ENCODE assay signal across 13 mouse cellular contexts in genomic region chr13:97312420-97313370, GRCm38 (mm10).
DNase-seq lines count a peak whose midpoint lies in the region; ATAC-seq and TF ChIP-seq lines count a peak whose summit lies in the region.
"Had no signal": no experiment of that assay in that cellular context is flagged by ENCODE, and none has a peak within 500 bp of the region (broad histone marks: within the 10 kb centered on the region; RNA-seq: fewer than 3 reads in every experiment).

No protein-coding gene starts in this region.

- H3K36me3 ChIP-seq in forebrain, embryonic 10.5 days (replicated peaks), result no peaks in the 10 kb centered on the region
- no peaks in the 10 kb centered on the region for H3K36me3 ChIP-seq in forebrain, embryonic 11.5 days (ENCODE audit: control insufficient read depth, insufficient read depth, low read length)
- no peaks in the 10 kb centered on the region for H3K36me3 ChIP-seq in hindbrain, embryonic 14.5 days (replicated peaks; ENCODE audit: control insufficient read depth, insufficient read depth)
- H3K36me3 ChIP-seq in hindbrain, embryonic 11.5 days (ENCODE audit: control insufficient read depth, insufficient read depth, low read length), result no peaks in the 10 kb centered on the region
- no peaks in the 10 kb centered on the region for H3K36me3 ChIP-seq in midbrain, embryonic 10.5 days
- no peaks in the 10 kb centered on the region for H3K36me3 ChIP-seq in midbrain, embryonic 15.5 days (replicated peaks)
- H3K36me3 ChIP-seq in intestine, postnatal 0 days (ENCODE audit: control insufficient read depth, insufficient read depth), result no peaks in the 10 kb centered on the region
- H3K36me3 ChIP-seq: embryonic facial prominence, embryonic 15.5 days; stomach, embryonic 15.5 days had no signal

- H3K4me3 ChIP-seq in forebrain, embryonic 10.5 days, result no peak overlapping the region
- no peak overlapping the region for H3K4me3 ChIP-seq in forebrain, embryonic 11.5 days (ENCODE audit: low read depth, low read length)
- H3K4me3 ChIP-seq in hindbrain, embryonic 14.5 days (replicated peaks; ENCODE audit: low read length), result no peak overlapping the region
- H3K4me3 ChIP-seq in hindbrain, embryonic 11.5 days (ENCODE audit: low read depth, low read length), result no peak overlapping the region
- no peak overlapping the region for H3K4me3 ChIP-seq in midbrain, embryonic 10.5 days
- no peak overlapping the region for H3K4me3 ChIP-seq in midbrain, embryonic 15.5 days
- H3K4me3 ChIP-seq in intestine, postnatal 0 days (ENCODE audit: low read depth, low read length), result no peak overlapping the region
- H3K4me3 ChIP-seq: embryonic facial prominence, embryonic 15.5 days; stomach, embryonic 15.5 days had no signal

- WGBS in forebrain, embryonic 10.5 days, result 81% methylated on average over 16 of the region's 16 CpGs
- WGBS in forebrain, embryonic 11.5 days, result 72% methylated on average over 16 of the region's 16 CpGs
- WGBS in hindbrain, embryonic 14.5 days, result 60% methylated on average over 16 of the region's 16 CpGs
- WGBS in hindbrain, embryonic 11.5 days, result 79% methylated on average over 16 of the region's 16 CpGs
- 75% methylated on average over 16 of the region's 16 CpGs for whole genome bisulfite sequencing in midbrain, embryonic 10.5 days
- WGBS in midbrain, embryonic 15.5 days, result 66% methylated on average over 16 of the region's 16 CpGs
- WGBS in intestine, postnatal 0 days, result 64% methylated on average over 16 of the region's 16 CpGs

- H3K4me1 ChIP-seq in forebrain, embryonic 10.5 days, result peaks cover 54% of the 10 kb centered on the region
- peaks cover 12% of the 10 kb centered on the region for H3K4me1 ChIP-seq in forebrain, embryonic 11.5 days (replicated peaks; ENCODE audit: control insufficient read depth, insufficient read depth, low read length)
- peaks cover 35% of the 10 kb centered on the region for H3K4me1 ChIP-seq in hindbrain, embryonic 14.5 days (replicated peaks; ENCODE audit: control insufficient read depth, insufficient read depth, low read length)
- peaks cover 8% of the 10 kb centered on the region for H3K4me1 ChIP-seq in hindbrain, embryonic 11.5 days (replicated peaks; ENCODE audit: control insufficient read depth, insufficient read depth, low read length)
- H3K4me1 ChIP-seq in midbrain, embryonic 10.5 days, result peaks cover 49% of the 10 kb centered on the region
- peaks cover 7% of the 10 kb centered on the region for H3K4me1 ChIP-seq in midbrain, embryonic 15.5 days
- 0 out of 2 replicates have a peak, but pooled peaks cover 2% of the 10 kb centered on the region for H3K4me1 ChIP-seq in intestine, postnatal 0 days (replicated peaks; ENCODE audit: control insufficient read depth, insufficient read depth, low read length)

- no peak for DNase-seq in forebrain, embryonic 10.5 days (ENCODE audit: extremely low spot score, low spot score)
- no peak for DNase-seq in forebrain, embryonic 11.5 days (ENCODE audit: low spot score)
- no peak for DNase-seq in hindbrain, embryonic 14.5 days (ENCODE audit: low spot score)
- no peak for DNase-seq in hindbrain, embryonic 11.5 days (ENCODE audit: low spot score)
- no peak for DNase-seq in midbrain, embryonic 10.5 days (ENCODE audit: low spot score)
- no peak for DNase-seq in left cerebral cortex, adult 8-10 months (ENCODE audit: low spot score in 2 of 2)
- DNase-seq: lung, postnatal 14 days; right cerebral cortex, postnatal 4 days had no signal

- H3K9ac ChIP-seq in forebrain, embryonic 11.5 days (ENCODE audit: low read length), result no peak overlapping the region
- H3K9ac ChIP-seq in hindbrain, embryonic 14.5 days, result no peak overlapping the region
- H3K9ac ChIP-seq in hindbrain, embryonic 11.5 days (ENCODE audit: low read depth, low read length), result no peak overlapping the region
- no peak overlapping the region for H3K9ac ChIP-seq in midbrain, embryonic 15.5 days
- H3K9ac ChIP-seq in intestine, postnatal 0 days (ENCODE audit: low read depth, low read length), result no peak overlapping the region
- H3K9ac ChIP-seq: embryonic facial prominence, embryonic 15.5 days; stomach, embryonic 15.5 days had no signal

- no peak for TF ChIP-seq CTCF in intestine, postnatal 0 days (IDR thresholded peaks at IDR 0.05; ENCODE audit: low read depth)

- ATAC-seq in forebrain, embryonic 11.5 days (replicated peaks; ENCODE audit: low FRiP score), result no peak
- ATAC-seq in hindbrain, embryonic 14.5 days (ENCODE audit: low FRiP score), result peak; percentile 37; the same call in 1 of the 2 replicates
- no peak for ATAC-seq in hindbrain, embryonic 11.5 days (ENCODE audit: low FRiP score)
- no peak for ATAC-seq in midbrain, embryonic 15.5 days (replicated peaks)
- peak; percentile 55; the same call in 1 of the 2 replicates for ATAC-seq in intestine, postnatal 0 days
- ATAC-seq: activated CD4-positive, CD25-positive, alpha-beta regulatory T cell, adult 4 months had no signal

- peaks cover 38% of the 10 kb centered on the region for H3K27me3 ChIP-seq in forebrain, embryonic 10.5 days (ENCODE audit: poor library complexity, severe bottlenecking)
- no peaks in the 10 kb centered on the region for H3K27me3 ChIP-seq in forebrain, embryonic 11.5 days (ENCODE audit: control insufficient read depth, insufficient read depth, low read length)
- no peaks in the 10 kb centered on the region for H3K27me3 ChIP-seq in hindbrain, embryonic 14.5 days (ENCODE audit: control insufficient read depth, insufficient read depth, low read length)
- H3K27me3 ChIP-seq in hindbrain, embryonic 11.5 days (ENCODE audit: control insufficient read depth, insufficient read depth, low read length), result no peaks in the 10 kb centered on the region
- peaks cover 17% of the 10 kb centered on the region for H3K27me3 ChIP-seq in midbrain, embryonic 10.5 days (ENCODE audit: low read depth, poor library complexity, severe bottlenecking)
- H3K27me3 ChIP-seq in midbrain, embryonic 15.5 days (replicated peaks), result no peaks in the 10 kb centered on the region
- H3K27me3 ChIP-seq in intestine, postnatal 0 days (replicated peaks; ENCODE audit: control insufficient read depth, insufficient read depth, low read length), result no peaks in the 10 kb centered on the region
- H3K27me3 ChIP-seq: embryonic facial prominence, embryonic 15.5 days; stomach, embryonic 15.5 days had no signal

- no peaks in the 10 kb centered on the region for H3K9me3 ChIP-seq in forebrain, embryonic 10.5 days
- no peaks in the 10 kb centered on the region for H3K9me3 ChIP-seq in forebrain, embryonic 11.5 days (ENCODE audit: control insufficient read depth, low read length)
- H3K9me3 ChIP-seq in hindbrain, embryonic 14.5 days (ENCODE audit: control insufficient read depth, low read length), result no peaks in the 10 kb centered on the region
- no peaks in the 10 kb centered on the region for H3K9me3 ChIP-seq in hindbrain, embryonic 11.5 days (ENCODE audit: control insufficient read depth, low read length)
- H3K9me3 ChIP-seq in midbrain, embryonic 10.5 days (replicated peaks), result no peaks in the 10 kb centered on the region
- H3K9me3 ChIP-seq in midbrain, embryonic 15.5 days, result no peaks in the 10 kb centered on the region
- no peaks in the 10 kb centered on the region for H3K9me3 ChIP-seq in intestine, postnatal 0 days (ENCODE audit: control insufficient read depth)
- H3K9me3 ChIP-seq: embryonic facial prominence, embryonic 15.5 days; stomach, embryonic 15.5 days had no signal

- H3K4me2 ChIP-seq in forebrain, embryonic 11.5 days (ENCODE audit: low read depth, low read length, severe bottlenecking), result no peak overlapping the region
- no peak overlapping the region for H3K4me2 ChIP-seq in hindbrain, embryonic 14.5 days (replicated peaks)
- H3K4me2 ChIP-seq in hindbrain, embryonic 11.5 days (replicated peaks; ENCODE audit: low read depth, low read length), result no peak overlapping the region
- no peak overlapping the region for H3K4me2 ChIP-seq in midbrain, embryonic 15.5 days
- H3K4me2 ChIP-seq in intestine, postnatal 0 days (replicated peaks; ENCODE audit: low read depth), result peak overlapping the region; percentile 21; the same call in 1 of the 2 replicates
- H3K4me2 ChIP-seq: embryonic facial prominence, embryonic 15.5 days; stomach, embryonic 15.5 days had no signal

- peak overlapping the region; percentile 63; the same call in 1 of the 2 replicates for H3K27ac ChIP-seq in forebrain, embryonic 10.5 days
- H3K27ac ChIP-seq in forebrain, embryonic 11.5 days (ENCODE audit: low read depth, low read length), result no peak overlapping the region
- no peak overlapping the region for H3K27ac ChIP-seq in hindbrain, embryonic 14.5 days
- no peak overlapping the region for H3K27ac ChIP-seq in hindbrain, embryonic 11.5 days (ENCODE audit: low read depth, low read length)
- peak overlapping the region; percentile 57; the same call in 1 of the 2 replicates for H3K27ac ChIP-seq in midbrain, embryonic 10.5 days (replicated peaks)
- no peak overlapping the region for H3K27ac ChIP-seq in midbrain, embryonic 15.5 days
- no peak overlapping the region for H3K27ac ChIP-seq in intestine, postnatal 0 days (ENCODE audit: low read depth, low read length)
- H3K27ac ChIP-seq: embryonic facial prominence, embryonic 15.5 days; stomach, embryonic 15.5 days had no signal

Comparison
In these comparisons a context has a peak if more than half of its experiments do, and no peak if none do; other contexts are left out.
1. H3K27ac ChIP-seq: peak in forebrain, embryonic 10.5 days (single experiment) and midbrain, embryonic 10.5 days (single experiment); none in forebrain, embryonic 11.5 days (single experiment), hindbrain, embryonic 14.5 days (single experiment), hindbrain, embryonic 11.5 days (single experiment), midbrain, embryonic 15.5 days (single experiment) and intestine, postnatal 0 days (single experiment).
2. ATAC-seq: peak in hindbrain, embryonic 14.5 days (single experiment) and intestine, postnatal 0 days (single experiment); none in forebrain, embryonic 11.5 days (single experiment), hindbrain, embryonic 11.5 days (single experiment) and midbrain, embryonic 15.5 days (single experiment).